Mouse (Mus musculus) brain, embryonic 14.5 days (tissue): Measurements from ENCODE around the gene Lgals4.

Experiments used
- CTCF ChIP-seq: fragments of 200-500 bp; IDR thresholded peaks from 2 replicates; pipeline ENCODE4 v1.5.1; 2012; ENCODE audit warnings: inconsistent platforms, mild to moderate bottlenecking, moderate library complexity, borderline replicate concordance; ENCODE audit not compliant: insufficient read depth, insufficient read length; ENCODE audit errors: extremely low read depth
- POLR2A ChIP-seq: fragments of 200-500 bp; IDR thresholded peaks from 2 replicates; pipeline ENCODE4 v1.6.1; 2012; ENCODE audit warnings: mild to moderate bottlenecking, inconsistent platforms, borderline replicate concordance; ENCODE audit not compliant: poor library complexity, insufficient read depth, insufficient read length, severe bottlenecking; ENCODE audit errors: extremely low read depth

- TF ChIP-seq CTCF (no peak), POLR2A (no peak)
Observed at GRCm38 (mm10) chr7:28833723-28834347, at the start of gene Lgals4.
